Mouse (Mus musculus): ENCODE data around the gene Clip2.

GRCm38 (mm10) chr5:134583006-134583883 is 31.0 kb upstream of the Clip2 start:
- TF ChIP-seq POLR2A (IDR thresholded peaks at IDR 0.05; ENCODE audit: insufficient read length, low read depth) = no peak
- TF ChIP-seq TCF12 (IDR thresholded peaks at IDR 0.05; ENCODE audit: insufficient read depth, poor library complexity, severe bottlenecking) = no peak
- no peak for TF ChIP-seq USF1 (IDR thresholded peaks at IDR 0.05; ENCODE audit: low read depth)
- no peak for TF ChIP-seq MAX (IDR thresholded peaks at IDR 0.05; ENCODE audit: low read depth)
- no peak for TF ChIP-seq MYOD1 (IDR thresholded peaks at IDR 0.05; ENCODE audit: control insufficient read depth in 1 of 3, insufficient read length in 2 of 3, low read depth in 2 of 3)
- no peak for TF ChIP-seq CEBPB (IDR thresholded peaks at IDR 0.05; ENCODE audit: insufficient read depth, poor library complexity, severe bottlenecking)
- TF ChIP-seq POLR2AphosphoS2 (IDR thresholded peaks at IDR 0.05; ENCODE audit: insufficient read length, low read depth) = no peak
